Mouse (Mus musculus) heart, adult 2 months (tissue): ENCODE results near the gene Gm9817.

Source experiments
- CTCF ChIP-seq: fragments of 200-600 bp; IDR thresholded peaks from 2 replicates; pipeline ENCODE4 v1.8.1; 2022; ENCODE audit warnings: antibody characterized with exemption, mild to moderate bottlenecking, moderate library complexity
- POLR2A ChIP-seq: fragments of 200-500 bp; IDR thresholded peaks from 2 replicates; pipeline ENCODE4 v1.6.1; 2011; ENCODE audit warnings: mild to moderate bottlenecking, low read depth, low read length, control low read depth; ENCODE audit not compliant: insufficient read depth

- TF ChIP-seq POLR2A, result no peak
- no peak for TF ChIP-seq CTCF
Observed at GRCm38 (mm10) chr13:45031314-45031713, 47.2 kb upstream of the Gm9817 start.
